Mouse (Mus musculus): Measurements from ENCODE around the gene Sirt1. TPM values are rescaled to one million over a fixed set of nuclear protein-coding genes. Genes with fewer than 3 reads are reported as not detected.
"Not testable (repeated sequence)": the region's sequence is repeated elsewhere in the genome, so short reads cannot be mapped to it uniquely, and the experiment has no call there.

Sirt1 gene
- polyA plus RNA-seq, 1 experiment from 2014 or later, result 11.2 TPM

DNA sequence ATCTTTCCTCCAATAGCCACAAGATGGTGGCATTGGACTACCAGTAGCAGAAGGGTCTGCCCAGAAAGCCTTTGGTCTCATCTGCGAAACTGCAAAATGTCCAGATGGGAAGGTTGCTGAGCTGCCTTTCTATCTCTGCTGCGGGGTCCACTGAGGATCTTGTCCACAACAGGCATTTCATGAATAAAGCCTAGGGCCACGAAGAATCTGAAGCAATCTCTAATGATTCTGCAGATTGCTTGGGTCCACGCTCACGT lies 41.2 kb upstream of the Sirt1 start:
- 93% methylated on average over 5 of the region's 5 CpGs for WGBS
- no peak for DNase-seq (ENCODE audit: low spot score)
- Histone ChIP-seq H3K27me3 (ENCODE audit: control insufficient read depth, insufficient read depth, low read length) (no peaks in the 10 kb centered on the region), H3K27ac (ENCODE audit: low read depth, low read length) (no peak overlapping the region), H3K4me1 (replicated peaks; ENCODE audit: control insufficient read depth, insufficient read depth, low read length) (no peaks in the 10 kb centered on the region), H3K4me3 (ENCODE audit: low read depth, low read length) (no peak overlapping the region), H3K9me3 (ENCODE audit: control insufficient read depth, low read length) (no peaks in the 10 kb centered on the region), H3K9ac (ENCODE audit: low read depth, low read length) (no peak overlapping the region), H3K4me2 (replicated peaks; ENCODE audit: low read depth, low read length) (no peak overlapping the region), H3K36me3 (ENCODE audit: control insufficient read depth, insufficient read depth, low read length) (no peaks in the 10 kb centered on the region)
- ATAC-seq (ENCODE audit: low FRiP score), result no peak

DNA sequence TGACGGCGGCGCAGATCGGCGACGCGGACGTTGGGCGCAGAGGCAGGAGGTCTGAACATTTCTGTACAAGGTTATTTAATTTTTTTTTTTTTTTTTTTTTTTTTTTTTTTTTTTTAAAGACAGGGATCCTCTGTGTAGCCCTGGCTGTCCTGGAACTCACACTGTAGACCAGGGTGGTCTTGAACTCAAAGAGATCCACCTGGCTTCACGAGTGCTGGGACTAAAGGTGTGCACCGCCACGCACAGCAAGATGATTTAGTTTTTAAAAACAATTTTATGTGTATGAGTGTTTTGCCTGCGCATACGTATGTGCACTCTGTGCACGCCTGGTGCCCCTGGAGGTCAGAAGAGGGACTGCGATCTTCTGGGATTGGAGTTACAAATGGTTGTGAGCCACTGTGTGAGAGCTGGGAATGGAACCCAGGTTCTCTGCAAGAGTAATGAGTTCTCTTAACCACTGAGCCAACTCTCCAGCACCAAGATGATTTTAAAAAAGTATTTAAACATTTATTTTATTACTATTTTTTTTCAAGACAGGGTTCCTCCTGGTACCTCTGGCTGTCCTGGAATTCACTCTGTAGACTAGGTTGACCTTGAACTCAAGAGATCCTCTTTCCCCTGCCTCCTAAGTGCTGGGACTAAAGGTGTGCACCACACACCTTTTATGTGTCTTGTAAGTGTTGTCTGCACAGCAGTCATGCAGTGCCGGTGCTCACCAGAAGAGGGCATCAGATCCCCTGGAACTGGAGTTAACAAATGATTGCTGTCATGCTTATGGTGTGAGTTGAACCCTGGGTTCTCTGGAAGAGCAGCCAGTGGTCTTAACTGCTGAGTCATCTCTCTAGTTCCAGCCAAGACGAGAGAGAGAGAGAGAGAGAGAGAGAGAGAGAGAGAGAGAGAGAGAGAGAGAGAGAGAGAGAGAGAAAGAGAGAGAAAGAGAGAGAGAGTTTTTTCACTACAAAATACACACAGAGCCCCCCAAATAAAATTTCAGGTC lies 40.5 kb upstream of the Sirt1 start, which contains the start of gene Gm7075:
Gene Gm7075 (minus strand): TSS at position 51 of the 997 bp plus-strand sequence.
- H3K27ac ChIP-seq (ENCODE audit: low read depth, low read length), result no peak within 1 kb of the TSS
- H3K4me2 ChIP-seq (replicated peaks; ENCODE audit: low read depth, low read length), result no peak within 1 kb of the TSS
- no peaks in the 10 kb centered on the region for H3K9me3 ChIP-seq (ENCODE audit: control insufficient read depth, low read length)
- no peaks in the 10 kb centered on the region for H3K4me1 ChIP-seq (replicated peaks; ENCODE audit: control insufficient read depth, insufficient read depth, low read length)
- ATAC-seq (ENCODE audit: low FRiP score) (no peak), DNase-seq (ENCODE audit: low spot score) (peak; percentile 62)
- H3K27me3 ChIP-seq (ENCODE audit: control insufficient read depth, insufficient read depth, low read length), result no peaks in the 10 kb centered on the region
- 87% methylated on average over 18 of the region's 18 CpGs for WGBS
- no peaks in the 10 kb centered on the region for H3K36me3 ChIP-seq (ENCODE audit: control insufficient read depth, insufficient read depth, low read length)
- H3K9ac ChIP-seq (ENCODE audit: low read depth, low read length), result no peak within 1 kb of the TSS
- H3K4me3 ChIP-seq (ENCODE audit: low read depth, low read length), result no peak within 1 kb of the TSS

DNA sequence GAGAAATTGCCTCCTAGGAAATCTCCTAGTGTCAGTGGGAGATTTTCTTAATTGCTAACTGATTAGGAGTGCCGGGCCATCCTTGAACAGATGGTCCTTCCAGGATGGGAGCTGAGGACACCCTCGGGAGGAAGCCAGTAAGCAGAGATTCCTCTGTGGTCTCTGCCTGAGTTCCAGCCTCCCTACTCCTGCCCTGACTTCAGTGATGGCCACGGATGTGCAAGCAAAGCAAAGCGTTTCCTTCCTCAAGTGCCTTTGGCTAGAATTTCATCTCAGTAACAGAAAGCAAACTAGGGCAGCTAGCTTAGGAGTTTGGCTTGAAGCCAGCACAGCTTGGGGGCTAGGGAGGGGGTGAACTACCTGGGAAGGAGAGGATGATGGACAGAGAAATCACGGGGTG lies 35.6 kb upstream of the Sirt1 start:
- WGBS, result 76% methylated on average over 5 of the region's 5 CpGs
- H3K4me2 ChIP-seq (replicated peaks; ENCODE audit: low read depth, low read length), result no peak overlapping the region
- no peak overlapping the region for H3K4me3 ChIP-seq (ENCODE audit: low read depth, low read length)
- DNase-seq (ENCODE audit: low spot score), result no peak
- H3K9me3 ChIP-seq (ENCODE audit: control insufficient read depth, low read length), result no peaks in the 10 kb centered on the region
- H3K36me3 ChIP-seq (ENCODE audit: control insufficient read depth, insufficient read depth, low read length), result no peaks in the 10 kb centered on the region
- H3K27ac ChIP-seq (ENCODE audit: low read depth, low read length), result no peak overlapping the region
- no peak for ATAC-seq (ENCODE audit: low FRiP score)
- no peak overlapping the region for H3K9ac ChIP-seq (ENCODE audit: low read depth, low read length)
- H3K27me3 ChIP-seq (ENCODE audit: control insufficient read depth, insufficient read depth, low read length), result no peaks in the 10 kb centered on the region
- H3K4me1 ChIP-seq (replicated peaks; ENCODE audit: control insufficient read depth, insufficient read depth, low read length), result no peaks in the 10 kb centered on the region

DNA sequence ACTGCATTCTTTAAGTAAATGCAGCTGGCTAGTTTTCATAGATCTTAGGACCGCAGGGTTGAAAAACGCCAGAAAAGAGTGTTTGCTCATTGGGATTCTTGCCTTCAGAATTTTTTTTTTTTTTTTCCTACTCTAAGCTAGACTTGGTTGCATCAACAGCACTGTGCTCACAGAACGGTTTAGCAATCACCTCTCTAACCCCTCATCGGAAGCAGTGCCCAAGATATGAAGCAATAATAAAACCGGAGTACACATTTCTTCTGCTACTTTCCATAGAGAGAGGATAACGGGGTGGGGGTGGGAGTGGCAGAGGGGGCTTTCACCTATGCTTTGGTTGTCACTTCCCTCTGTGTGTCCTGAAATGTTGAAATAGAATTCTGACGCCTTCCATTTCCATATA lies 34.3 kb upstream of the Sirt1 start:
- no peak overlapping the region for H3K4me3 ChIP-seq (ENCODE audit: low read depth, low read length)
- no peak for DNase-seq (ENCODE audit: low spot score)
- H3K27me3 ChIP-seq (ENCODE audit: control insufficient read depth, insufficient read depth, low read length), result no peaks in the 10 kb centered on the region
- no peaks in the 10 kb centered on the region for H3K36me3 ChIP-seq (ENCODE audit: control insufficient read depth, insufficient read depth, low read length)
- no peak overlapping the region for H3K27ac ChIP-seq (ENCODE audit: low read depth, low read length)
- ATAC-seq (ENCODE audit: low FRiP score), result no peak
- no peak overlapping the region for H3K4me2 ChIP-seq (replicated peaks; ENCODE audit: low read depth, low read length)
- 66% methylated on average over 7 of the region's 7 CpGs for WGBS
- H3K9me3 ChIP-seq (ENCODE audit: control insufficient read depth, low read length), result no peaks in the 10 kb centered on the region
- H3K4me1 ChIP-seq (replicated peaks; ENCODE audit: control insufficient read depth, insufficient read depth, low read length), result no peaks in the 10 kb centered on the region
- H3K9ac ChIP-seq (ENCODE audit: low read depth, low read length), result no peak overlapping the region

DNA sequence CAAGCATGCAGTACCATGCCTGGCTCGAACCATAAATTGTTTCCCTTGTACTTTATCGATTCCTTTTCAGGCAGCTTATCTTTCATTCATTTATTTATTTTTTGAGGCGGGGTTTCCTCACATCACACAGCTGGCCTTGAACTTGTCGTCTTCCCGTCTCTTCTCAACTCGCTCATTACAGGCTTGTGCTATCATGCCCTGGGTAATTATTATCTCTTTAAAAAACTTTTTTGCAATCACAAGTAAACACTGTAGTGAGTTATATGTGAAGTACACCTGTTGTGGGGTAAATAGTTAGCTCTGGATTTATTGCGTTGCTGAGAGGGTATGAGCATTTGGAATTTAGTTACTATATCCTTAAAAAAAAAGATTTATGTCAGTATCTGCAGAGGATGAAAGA lies 33.8 kb upstream of the Sirt1 start:
- H3K9me3 ChIP-seq (ENCODE audit: control insufficient read depth, low read length), result no peaks in the 10 kb centered on the region
- ATAC-seq (ENCODE audit: low FRiP score) (no peak), DNase-seq (ENCODE audit: low spot score) (no peak)
- no peaks in the 10 kb centered on the region for H3K4me1 ChIP-seq (replicated peaks; ENCODE audit: control insufficient read depth, insufficient read depth, low read length)
- WGBS, result 89% methylated on average over 7 of the region's 7 CpGs
- no peak overlapping the region for H3K4me3 ChIP-seq (ENCODE audit: low read depth, low read length)
- H3K9ac ChIP-seq (ENCODE audit: low read depth, low read length), result no peak overlapping the region
- H3K36me3 ChIP-seq (ENCODE audit: control insufficient read depth, insufficient read depth, low read length), result no peaks in the 10 kb centered on the region
- H3K27me3 ChIP-seq (ENCODE audit: control insufficient read depth, insufficient read depth, low read length), result no peaks in the 10 kb centered on the region
- H3K27ac ChIP-seq (ENCODE audit: low read depth, low read length), result no peak overlapping the region
- no peak overlapping the region for H3K4me2 ChIP-seq (replicated peaks; ENCODE audit: low read depth, low read length)

DNA sequence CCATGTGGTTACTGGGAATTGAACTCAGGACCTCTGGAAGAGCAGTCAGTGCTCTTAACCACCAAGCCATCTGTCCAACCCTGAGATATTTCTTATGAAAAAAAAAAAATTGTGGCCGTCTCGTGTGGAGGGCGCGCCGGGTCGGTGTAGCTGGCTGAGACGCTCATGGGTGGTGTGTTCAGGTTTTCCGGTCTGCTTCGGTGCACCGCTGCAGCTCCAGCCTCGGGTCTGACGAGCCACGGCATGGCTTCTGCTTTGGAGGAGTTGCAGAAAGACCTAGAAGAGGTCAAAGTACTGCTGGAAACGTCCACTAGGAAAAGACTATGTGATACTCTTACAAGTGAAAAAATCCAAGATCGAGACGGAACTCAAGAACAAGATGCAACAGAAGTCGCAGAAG lies 31.3 kb upstream of the Sirt1 start:
- no peaks in the 10 kb centered on the region for H3K36me3 ChIP-seq (ENCODE audit: control insufficient read depth, insufficient read depth, low read length)
- H3K4me1 ChIP-seq (replicated peaks; ENCODE audit: control insufficient read depth, insufficient read depth, low read length), result no peaks in the 10 kb centered on the region
- ATAC-seq (ENCODE audit: low FRiP score), result no peak
- no peak overlapping the region for H3K27ac ChIP-seq (ENCODE audit: low read depth, low read length)
- no peak overlapping the region for H3K9ac ChIP-seq (ENCODE audit: low read depth, low read length)
- no peaks in the 10 kb centered on the region for H3K27me3 ChIP-seq (ENCODE audit: control insufficient read depth, insufficient read depth, low read length)
- WGBS, result 88% methylated on average over 17 of the region's 17 CpGs
- no peaks in the 10 kb centered on the region for H3K9me3 ChIP-seq (ENCODE audit: control insufficient read depth, low read length)
- no peak overlapping the region for H3K4me3 ChIP-seq (ENCODE audit: low read depth, low read length)
- no peak overlapping the region for H3K4me2 ChIP-seq (replicated peaks; ENCODE audit: low read depth, low read length)
- no peak for DNase-seq (ENCODE audit: low spot score)

DNA sequence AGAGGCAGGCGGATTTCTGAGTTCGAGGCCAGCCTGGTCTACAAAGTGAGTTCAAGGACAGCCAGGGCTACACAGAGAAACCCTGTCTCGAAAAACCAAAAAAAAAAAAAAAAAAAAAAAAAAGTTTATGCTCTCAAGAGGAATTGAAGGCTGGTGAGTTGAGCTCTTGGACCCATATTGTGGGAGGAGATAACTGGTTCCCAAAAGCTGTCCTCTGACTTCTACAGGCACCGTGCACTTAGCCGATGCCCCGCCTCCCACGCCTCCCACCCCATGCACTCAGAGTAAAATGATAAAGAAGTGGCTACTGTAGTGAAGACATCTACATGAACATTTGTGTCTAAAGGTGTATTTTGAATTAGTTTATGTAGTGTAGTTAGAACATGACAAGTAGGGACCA lies 30.2 kb upstream of the Sirt1 start:
- not testable (repeated sequence) for H3K4me2 ChIP-seq (replicated peaks; ENCODE audit: low read depth, low read length); ATAC-seq (ENCODE audit: low FRiP score); H3K27ac ChIP-seq (ENCODE audit: low read depth, low read length); H3K4me1 ChIP-seq (replicated peaks; ENCODE audit: control insufficient read depth, insufficient read depth, low read length); H3K36me3 ChIP-seq (ENCODE audit: control insufficient read depth, insufficient read depth, low read length); H3K9ac ChIP-seq (ENCODE audit: low read depth, low read length); H3K4me3 ChIP-seq (ENCODE audit: low read depth, low read length); DNase-seq (ENCODE audit: low spot score); H3K27me3 ChIP-seq (ENCODE audit: control insufficient read depth, insufficient read depth, low read length); H3K9me3 ChIP-seq (ENCODE audit: control insufficient read depth, low read length)
- WGBS, result 98% methylated on average over 6 of the region's 7 CpGs

DNA sequence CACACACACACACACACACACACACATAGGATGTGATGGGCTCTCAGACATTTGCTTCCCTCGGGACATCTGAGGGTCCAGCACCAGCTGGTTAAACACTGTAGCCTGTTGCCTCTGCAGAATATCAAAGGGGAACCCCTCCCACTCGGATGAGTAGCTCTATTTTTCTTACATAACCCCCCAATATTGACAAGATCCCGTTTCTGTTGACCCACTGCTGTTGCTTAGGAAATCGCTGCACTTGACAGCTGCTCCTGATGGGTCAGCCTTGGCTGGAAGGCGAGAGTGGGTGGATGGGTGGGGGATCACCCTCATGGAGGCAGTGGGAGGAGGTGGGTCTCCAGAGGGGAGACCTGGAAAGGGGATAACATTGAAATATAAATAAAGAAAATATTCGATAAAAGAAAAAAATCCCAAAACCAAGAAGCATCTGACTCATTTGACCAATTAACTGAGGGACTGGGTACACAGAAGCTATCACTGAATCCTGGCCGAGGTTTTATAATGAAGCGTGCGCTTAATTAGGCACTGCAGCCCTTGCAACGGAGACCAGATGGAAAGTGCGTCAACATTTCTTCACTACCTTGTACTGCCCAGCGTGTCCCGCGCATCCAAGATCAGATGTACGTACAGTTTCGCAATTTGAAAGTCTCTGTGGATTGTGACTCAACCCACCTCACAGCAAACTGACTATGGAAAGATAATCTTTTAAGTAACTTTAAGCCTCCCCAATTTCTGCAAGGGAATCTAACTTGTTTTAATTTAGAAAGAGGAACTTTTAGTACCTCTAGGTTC lies 28.9 kb upstream of the Sirt1 start:
- DNase-seq (ENCODE audit: low spot score), result no peak

More for the DNA sequence above, 28.9 kb upstream of the Sirt1 start:
- H3K4me3 ChIP-seq (ENCODE audit: low read depth, low read length), result no peak overlapping the region
- ATAC-seq (ENCODE audit: low FRiP score), result no peak
- no peaks in the 10 kb centered on the region for H3K36me3 ChIP-seq (ENCODE audit: control insufficient read depth, insufficient read depth, low read length)
- H3K27me3 ChIP-seq (ENCODE audit: control insufficient read depth, insufficient read depth, low read length), result no peaks in the 10 kb centered on the region
- H3K9me3 ChIP-seq (ENCODE audit: control insufficient read depth, low read length), result no peaks in the 10 kb centered on the region
- no peak overlapping the region for H3K9ac ChIP-seq (ENCODE audit: low read depth, low read length)
- no peak overlapping the region for H3K4me2 ChIP-seq (replicated peaks; ENCODE audit: low read depth, low read length)
- 64% methylated on average over 16 of the region's 16 CpGs for WGBS
- H3K4me1 ChIP-seq (replicated peaks; ENCODE audit: control insufficient read depth, insufficient read depth, low read length), result no peaks in the 10 kb centered on the region
- no peak overlapping the region for H3K27ac ChIP-seq (ENCODE audit: low read depth, low read length)
